Mouse (Mus musculus) limb, embryonic 15.5 days (tissue): ENCODE data around the gene Fbxo40. TPM values are rescaled to one million over a fixed set of nuclear protein-coding genes. Genes with fewer than 3 reads are reported as not detected.

Experiments
- ATAC-seq: fragments of 200-750 bp; cut with Nextera tagmentation; 2 replicates; pipeline ENCODE4 v1.8.0; 2017; ENCODE audit warnings: low read depth, moderate TSS enrichment; ENCODE audit not compliant: insufficient number of reproducible peaks, low FRiP score, low TSS enrichment
- H3K27ac ChIP-seq: fragments of 300-500 bp; sonication (generic); 2 replicates; pipeline ENCODE4 v1.5.1; 2015; ENCODE audit warnings: moderate library complexity, mild to moderate bottlenecking, inconsistent platforms
- H3K27me3 ChIP-seq: fragments of 300-500 bp; sonication (generic); 2 replicates; pipeline ENCODE4 v1.6.1; 2015; ENCODE audit warnings: inconsistent platforms
- H3K36me3 ChIP-seq: fragments of 300-500 bp; sonication (generic); 2 replicates; pipeline ENCODE4 v1.6.1; 2015; ENCODE audit warnings: inconsistent platforms
- H3K4me1 ChIP-seq: fragments of 300-500 bp; sonication (generic); 2 replicates; pipeline ENCODE4 v1.6.1; 2015; ENCODE audit warnings: inconsistent platforms
- H3K4me2 ChIP-seq: fragments of 300-500 bp; sonication (generic); 2 replicates; pipeline ENCODE4 v1.6.1; 2015; ENCODE audit warnings: mild to moderate bottlenecking, inconsistent platforms
- H3K4me3 ChIP-seq: fragments of 300-500 bp; sonication (generic); 2 replicates; pipeline ENCODE4 v1.5.1; 2015; ENCODE audit warnings: mild to moderate bottlenecking, inconsistent platforms
- H3K9ac ChIP-seq: fragments of 300-500 bp; sonication (generic); 2 replicates; pipeline ENCODE4 v1.6.1; 2015; ENCODE audit warnings: inconsistent platforms
- H3K9me3 ChIP-seq: fragments of 300-500 bp; sonication (generic); 2 replicates; pipeline ENCODE4 v1.6.1; 2016; ENCODE audit warnings: inconsistent platforms
- WGBS: fragments of 180-500 bp; shearing (Covaris S2); methylation state at CpG from one replicate; pipeline ENCODE4 v1.1.7; 2015; 5-methylcytosine and 5-hydroxymethylcytosine counted together
- polyA plus RNA-seq: library from polyadenylated mRNA; unstranded; fragments of >200 nt; fragmentation: Nextera tagmentation; extraction: Ambion mirVana; gene quantifications from 2 replicates; pipeline ENCODE4 v1.2.1, GENCODE M21; 2015

Fbxo40 gene
- polyA plus RNA-seq, 1 experiment from 2014 or later: 0.31 TPM

- no peak overlapping the region for H3K4me3 ChIP-seq
- H3K27ac ChIP-seq: no peak overlapping the region
- H3K9ac ChIP-seq: no peak overlapping the region
- no peaks in the 10 kb centered on the region for H3K4me1 ChIP-seq
- no peak overlapping the region for H3K4me2 ChIP-seq
- no peaks in the 10 kb centered on the region for H3K36me3 ChIP-seq
- H3K9me3 ChIP-seq: no peaks in the 10 kb centered on the region
- no peaks in the 10 kb centered on the region for H3K27me3 ChIP-seq
- no peak for ATAC-seq
Measured at GRCm38 (mm10) chr16:36988066-36988465, 2.2 kb downstream of the Fbxo40 start.

- H3K36me3 ChIP-seq: no peaks in the 10 kb centered on the region
- no peak overlapping the region for H3K9ac ChIP-seq
- no peaks in the 10 kb centered on the region for H3K27me3 ChIP-seq
- H3K9me3 ChIP-seq: no peaks in the 10 kb centered on the region
- 61% methylated on average over 2 of the region's 2 CpGs for WGBS
- no peak overlapping the region for H3K4me3 ChIP-seq
- no peaks in the 10 kb centered on the region for H3K4me1 ChIP-seq
- ATAC-seq: no peak
- H3K27ac ChIP-seq: no peak overlapping the region
- no peak overlapping the region for H3K4me2 ChIP-seq
Measured at GRCm38 (mm10) chr16:36987399-36987798, 2.9 kb downstream of the Fbxo40 start.

- Histone ChIP-seq H3K36me3 (no peaks in the 10 kb centered on the region), H3K27me3 (no peaks in the 10 kb centered on the region), H3K4me3 (no peak overlapping the region), H3K9ac (no peak overlapping the region), H3K4me1 (no peaks in the 10 kb centered on the region), H3K27ac (no peak overlapping the region), H3K9me3 (no peaks in the 10 kb centered on the region), H3K4me2 (no peak overlapping the region)
- no peak for ATAC-seq
- 68% methylated on average over 5 of the region's 5 CpGs for WGBS
Measured at GRCm38 (mm10) chr16:36985636-36986042, 4.6 kb downstream of the Fbxo40 start.

GRCm38 (mm10) chr16:36983796-36984195 is 6.5 kb downstream of the Fbxo40 start:
- H3K9me3 ChIP-seq: no peaks in the 10 kb centered on the region
- H3K4me3 ChIP-seq: no peak overlapping the region
- no peaks in the 10 kb centered on the region for H3K4me1 ChIP-seq
- 61% methylated on average over 1 of the region's 1 CpGs for WGBS
- H3K27me3 ChIP-seq: no peaks in the 10 kb centered on the region
- no peak overlapping the region for H3K27ac ChIP-seq
- no peaks in the 10 kb centered on the region for H3K36me3 ChIP-seq
- no peak overlapping the region for H3K4me2 ChIP-seq
- no peak for ATAC-seq
- H3K9ac ChIP-seq: no peak overlapping the region

GRCm38 (mm10) chr16:36979127-36979526 is 11.1 kb downstream of the Fbxo40 start:
- Histone ChIP-seq H3K27ac (no peak overlapping the region), H3K9me3 (no peaks in the 10 kb centered on the region), H3K9ac (no peak overlapping the region), H3K27me3 (no peaks in the 10 kb centered on the region), H3K36me3 (no peaks in the 10 kb centered on the region), H3K4me1 (no peaks in the 10 kb centered on the region), H3K4me3 (no peak overlapping the region), H3K4me2 (no peak overlapping the region)
- no peak for ATAC-seq
- 82% methylated on average over 2 of the region's 2 CpGs for WGBS

GRCm38 (mm10) chr16:36963415-36963814 is 26.9 kb downstream of the Fbxo40 start:
- Histone ChIP-seq H3K4me1 (0 out of 2 replicates have a peak, but pooled peaks cover 2% of the 10 kb centered on the region), H3K9ac (no peak overlapping the region), H3K4me3 (no peak overlapping the region), H3K27ac (no peak overlapping the region), H3K4me2 (no peak overlapping the region), H3K36me3 (no peaks in the 10 kb centered on the region), H3K27me3 (no peaks in the 10 kb centered on the region), H3K9me3 (no peaks in the 10 kb centered on the region)
- WGBS: 81% methylated on average over 4 of the region's 4 CpGs
- no peak for ATAC-seq

- H3K27ac ChIP-seq: no peak overlapping the region
- ATAC-seq: no peak
- WGBS: 78% methylated on average over 11 of the region's 11 CpGs
- H3K9me3 ChIP-seq: no peaks in the 10 kb centered on the region
- no peak overlapping the region for H3K9ac ChIP-seq
- no peak overlapping the region for H3K4me2 ChIP-seq
- no peak overlapping the region for H3K4me3 ChIP-seq
- H3K36me3 ChIP-seq: no peaks in the 10 kb centered on the region
- no peaks in the 10 kb centered on the region for H3K4me1 ChIP-seq
- no peaks in the 10 kb centered on the region for H3K27me3 ChIP-seq
Measured at GRCm38 (mm10) chr16:36955106-36955505, 35.2 kb downstream of the Fbxo40 start.

- no peak for ATAC-seq
- Histone ChIP-seq H3K4me3 (no peak overlapping the region), H3K9me3 (no peaks in the 10 kb centered on the region), H3K36me3 (no peaks in the 10 kb centered on the region), H3K4me1 (no peaks in the 10 kb centered on the region), H3K4me2 (no peak overlapping the region), H3K27ac (no peak overlapping the region), H3K9ac (no peak overlapping the region), H3K27me3 (no peaks in the 10 kb centered on the region)
- WGBS: 51% methylated on average over 4 of the region's 4 CpGs
Measured at GRCm38 (mm10) chr16:36951029-36951428, 39.2 kb downstream of the Fbxo40 start.

- H3K9ac ChIP-seq: no peak overlapping the region
- H3K27me3 ChIP-seq: no peaks in the 10 kb centered on the region
- no peak overlapping the region for H3K4me3 ChIP-seq
- H3K27ac ChIP-seq: no peak overlapping the region
- H3K9me3 ChIP-seq: no peaks in the 10 kb centered on the region
- no peaks in the 10 kb centered on the region for H3K4me1 ChIP-seq
- 26% methylated on average over 8 of the region's 8 CpGs for WGBS
- H3K4me2 ChIP-seq: no peak overlapping the region
- no peak for ATAC-seq
- no peaks in the 10 kb centered on the region for H3K36me3 ChIP-seq
Measured at GRCm38 (mm10) chr16:36949614-36950336, 40.5 kb downstream of the Fbxo40 start.

GRCm38 (mm10) chr16:36947646-36948197 is 42.5 kb downstream of the Fbxo40 start:
- no peak overlapping the region for H3K9ac ChIP-seq
- no peaks in the 10 kb centered on the region for H3K4me1 ChIP-seq
- H3K27ac ChIP-seq: no peak overlapping the region
- WGBS: 64% methylated on average over 4 of the region's 4 CpGs
- no peak overlapping the region for H3K4me2 ChIP-seq
- no peak overlapping the region for H3K4me3 ChIP-seq
- no peaks in the 10 kb centered on the region for H3K36me3 ChIP-seq
- ATAC-seq: no peak
- H3K27me3 ChIP-seq: no peaks in the 10 kb centered on the region
- no peaks in the 10 kb centered on the region for H3K9me3 ChIP-seq

- H3K4me1 ChIP-seq: no peaks in the 10 kb centered on the region
- no peak overlapping the region for H3K4me3 ChIP-seq
- no peaks in the 10 kb centered on the region for H3K27me3 ChIP-seq
- H3K4me2 ChIP-seq: no peak overlapping the region
- no peak overlapping the region for H3K27ac ChIP-seq
- H3K9me3 ChIP-seq: no peaks in the 10 kb centered on the region
- H3K9ac ChIP-seq: no peak overlapping the region
- ATAC-seq: no peak
- whole genome bisulfite sequencing: 84% methylated on average over 8 of the region's 8 CpGs
- no peaks in the 10 kb centered on the region for H3K36me3 ChIP-seq
Measured at GRCm38 (mm10) chr16:36946459-36947159, 43.7 kb downstream of the Fbxo40 start.

- 50% methylated on average over 12 of the region's 12 CpGs for WGBS
- Histone ChIP-seq H3K27ac (no peak overlapping the region), H3K27me3 (no peaks in the 10 kb centered on the region), H3K4me1 (no peaks in the 10 kb centered on the region), H3K36me3 (no peaks in the 10 kb centered on the region), H3K9ac (no peak overlapping the region), H3K4me2 (no peak overlapping the region), H3K9me3 (no peaks in the 10 kb centered on the region), H3K4me3 (no peak overlapping the region)
- ATAC-seq: no peak
Measured at GRCm38 (mm10) chr16:36944895-36945424, 45.3 kb downstream of the Fbxo40 start.
